Mouse (Mus musculus) liver, adult 2 months (tissue): ENCODE results near the gene Gm38392. TPM values are rescaled to one million over a fixed set of nuclear protein-coding genes. Genes with fewer than 3 reads are reported as not detected.

Experiments used
- DNase-seq: peaks from one replicate; pipeline ENCODE4 v3.0.0-alpha.2; 2011; ENCODE audit warnings: low read depth, low spot score; ENCODE audit errors: extremely low read depth
- H3K27ac ChIP-seq: fragments of 200-500 bp; replicated peaks from 2 replicates; pipeline ENCODE4 v1.5.1; 2012; ENCODE audit warnings: low read depth, mild to moderate bottlenecking, control low read depth, inconsistent platforms, low read length; ENCODE audit not compliant: insufficient read depth
- H3K27me3 ChIP-seq: fragments of 200-500 bp; 2 replicates; pipeline ENCODE4 v1.6.1; 2012; ENCODE audit warnings: mild to moderate bottlenecking, moderate library complexity, low read length, inconsistent platforms; ENCODE audit not compliant: control insufficient read depth, insufficient read depth
- H3K36me3 ChIP-seq: fragments of 200-500 bp; 2 replicates; pipeline ENCODE4 v1.6.1; 2012; ENCODE audit warnings: low read length, inconsistent platforms; ENCODE audit not compliant: control insufficient read depth, insufficient read depth
- H3K4me1 ChIP-seq: fragments of 200-500 bp; 2 replicates; pipeline ENCODE4 v1.6.1; 2011; ENCODE audit warnings: low read length; ENCODE audit not compliant: control insufficient read depth, insufficient read depth
- H3K4me3 ChIP-seq: fragments of 200-500 bp; 2 replicates; pipeline ENCODE4 v1.5.1; 2011; ENCODE audit warnings: low read depth, mild to moderate bottlenecking, control low read depth, low read length, moderate library complexity; ENCODE audit not compliant: insufficient read depth
- H3K79me2 ChIP-seq: fragments of 200-500 bp; 2 replicates; pipeline ENCODE4 v1.6.1; 2012; ENCODE audit warnings: inconsistent platforms, mild to moderate bottlenecking, low read length, moderate library complexity; ENCODE audit not compliant: control insufficient read depth, insufficient read depth
- H3K9ac ChIP-seq: fragments of 200-500 bp; 2 replicates; pipeline ENCODE4 v1.6.1; 2012; ENCODE audit warnings: low read depth, mild to moderate bottlenecking, control low read depth, inconsistent platforms, low read length
- CTCF ChIP-seq: fragments of 200-500 bp; IDR thresholded peaks from 2 replicates; pipeline ENCODE4 v1.5.1; 2011; ENCODE audit warnings: low read depth, low read length, control low read depth
- POLR2A ChIP-seq: fragments of 200-500 bp; IDR thresholded peaks from 2 replicates; pipeline ENCODE4 v1.6.1; 2011; ENCODE audit warnings: low read length, control low read depth; ENCODE audit not compliant: insufficient read depth; ENCODE audit errors: extremely low read depth
- WGBS: fragments of 180-500 bp; shearing (Covaris S2); methylation state at CpG from one replicate; pipeline ENCODE4 v1.1.7; 2018; 5-methylcytosine and 5-hydroxymethylcytosine counted together
- polyA plus RNA-seq: library from polyadenylated mRNA; depleted of rRNA; stranded (reverse); fragments of >200 nt; gene quantifications from 2 replicates; pipeline ENCODE4 v1.2.3, GENCODE M21; 2012
- total RNA-seq: library from RNA; depleted of rRNA; stranded (reverse); fragments of >200 nt; gene quantifications from 2 replicates; pipeline ENCODE4 v1.2.3, GENCODE M21; 2014

Gene Gm38392
- total and polyA plus RNA-seq, 2 experiments, result not detected

DNA sequence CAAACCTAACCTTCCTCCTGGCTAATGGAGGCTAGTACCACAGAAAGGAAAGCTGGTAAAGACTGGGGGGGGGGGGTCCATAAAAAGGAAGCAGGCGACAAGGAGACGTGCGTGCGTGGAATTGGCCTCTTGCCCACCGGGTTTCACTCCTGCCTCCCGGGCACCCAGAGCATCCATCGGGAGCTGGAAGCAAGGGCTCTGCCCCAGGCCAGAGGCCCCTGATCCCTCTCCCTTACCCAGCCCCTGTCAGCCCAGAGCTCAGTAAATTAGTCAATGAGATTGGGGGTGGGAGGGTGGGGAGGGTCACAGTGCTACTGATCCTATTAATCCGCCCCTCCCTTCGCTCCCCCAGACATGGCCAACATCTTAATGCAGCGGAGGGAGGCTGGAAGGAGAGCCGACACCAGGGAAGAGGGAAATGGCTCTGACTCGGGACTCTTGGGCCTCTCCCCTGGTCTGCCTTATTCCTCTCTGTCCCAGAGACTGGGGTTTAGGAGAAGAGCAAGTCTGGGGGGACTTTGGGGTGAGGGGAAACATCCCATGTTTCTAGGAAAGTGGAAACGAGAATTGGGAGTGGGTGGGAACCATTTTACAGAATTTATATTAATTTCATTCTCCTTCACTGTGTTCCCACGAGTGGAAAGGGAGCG, 79.4 kb downstream of the Gm38392 start:
- H3K27me3 ChIP-seq, result peaks cover 29% of the 10 kb centered on the region
- 10% methylated on average over 15 of the region's 15 CpGs for WGBS
- H3K79me2 ChIP-seq, result no peaks in the 10 kb centered on the region
- no peak overlapping the region for H3K9ac ChIP-seq
- H3K27ac ChIP-seq, result no peak overlapping the region
- no peaks in the 10 kb centered on the region for H3K4me1 ChIP-seq
- TF ChIP-seq POLR2A, result no peak
- TF ChIP-seq CTCF, result no peak
- no peak for DNase-seq
- H3K36me3 ChIP-seq, result no peaks in the 10 kb centered on the region
- no peak overlapping the region for H3K4me3 ChIP-seq

DNA sequence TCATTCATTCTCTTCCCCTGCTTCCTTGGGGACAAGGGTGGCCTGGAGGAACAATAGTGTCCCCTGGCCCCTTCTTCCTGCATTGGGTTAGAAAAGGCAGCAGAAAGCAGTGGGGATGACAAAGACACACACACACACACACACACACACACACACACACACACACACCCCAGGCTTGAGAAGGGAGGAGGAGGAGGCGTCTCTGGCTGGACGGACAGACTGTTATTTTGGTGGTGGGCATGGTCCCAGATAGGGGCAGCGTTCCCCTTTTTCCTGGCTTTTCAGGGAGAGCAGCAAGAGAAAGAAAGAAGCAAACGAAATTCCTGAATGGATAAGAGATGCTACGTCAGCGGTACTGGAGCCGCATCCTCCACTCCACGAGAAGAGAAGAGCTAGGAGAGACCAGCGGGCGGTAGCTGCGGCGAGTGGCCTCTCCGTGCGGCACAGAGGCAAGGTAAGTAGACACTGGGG, 80.1 kb downstream of the Gm38392 start:
- H3K36me3 ChIP-seq, result no peaks in the 10 kb centered on the region
- 6% methylated on average over 14 of the region's 14 CpGs for WGBS
- no peaks in the 10 kb centered on the region for H3K4me1 ChIP-seq
- TF ChIP-seq POLR2A (no peak), CTCF (no peak)
- no peak overlapping the region for H3K9ac ChIP-seq
- no peak for DNase-seq
- H3K27ac ChIP-seq, result no peak overlapping the region
- peaks cover 29% of the 10 kb centered on the region for H3K27me3 ChIP-seq
- H3K79me2 ChIP-seq, result no peaks in the 10 kb centered on the region
- no peak overlapping the region for H3K4me3 ChIP-seq

DNA sequence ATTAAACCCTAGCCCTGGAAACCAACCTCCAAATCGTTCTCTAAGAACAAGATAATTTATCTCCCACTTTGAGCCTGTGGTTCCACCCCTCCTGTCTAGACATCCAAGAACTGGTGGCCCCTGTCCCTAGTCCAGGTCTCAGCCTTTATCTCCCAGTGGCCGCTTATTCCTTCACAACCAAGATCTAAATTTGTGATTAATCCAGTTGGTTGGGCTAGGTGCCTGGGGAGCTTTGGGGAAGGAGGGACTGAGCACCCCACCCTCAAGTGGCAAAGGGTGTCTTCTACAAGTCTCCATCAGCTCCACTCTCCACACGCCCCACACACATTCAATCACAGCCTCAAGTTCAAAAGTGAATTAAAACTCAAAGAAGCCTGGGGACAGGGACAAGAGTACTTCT, 80.5 kb downstream of the Gm38392 start:
- Histone ChIP-seq H3K79me2 (no peaks in the 10 kb centered on the region), H3K27me3 (peaks cover 32% of the 10 kb centered on the region), H3K9ac (no peak overlapping the region), H3K4me1 (no peaks in the 10 kb centered on the region), H3K27ac (no peak overlapping the region), H3K4me3 (no peak overlapping the region), H3K36me3 (no peaks in the 10 kb centered on the region)
- TF ChIP-seq CTCF, result no peak
- no peak for TF ChIP-seq POLR2A
- DNase-seq, result no peak
- 18% methylated on average over 3 of the region's 3 CpGs for WGBS

DNA sequence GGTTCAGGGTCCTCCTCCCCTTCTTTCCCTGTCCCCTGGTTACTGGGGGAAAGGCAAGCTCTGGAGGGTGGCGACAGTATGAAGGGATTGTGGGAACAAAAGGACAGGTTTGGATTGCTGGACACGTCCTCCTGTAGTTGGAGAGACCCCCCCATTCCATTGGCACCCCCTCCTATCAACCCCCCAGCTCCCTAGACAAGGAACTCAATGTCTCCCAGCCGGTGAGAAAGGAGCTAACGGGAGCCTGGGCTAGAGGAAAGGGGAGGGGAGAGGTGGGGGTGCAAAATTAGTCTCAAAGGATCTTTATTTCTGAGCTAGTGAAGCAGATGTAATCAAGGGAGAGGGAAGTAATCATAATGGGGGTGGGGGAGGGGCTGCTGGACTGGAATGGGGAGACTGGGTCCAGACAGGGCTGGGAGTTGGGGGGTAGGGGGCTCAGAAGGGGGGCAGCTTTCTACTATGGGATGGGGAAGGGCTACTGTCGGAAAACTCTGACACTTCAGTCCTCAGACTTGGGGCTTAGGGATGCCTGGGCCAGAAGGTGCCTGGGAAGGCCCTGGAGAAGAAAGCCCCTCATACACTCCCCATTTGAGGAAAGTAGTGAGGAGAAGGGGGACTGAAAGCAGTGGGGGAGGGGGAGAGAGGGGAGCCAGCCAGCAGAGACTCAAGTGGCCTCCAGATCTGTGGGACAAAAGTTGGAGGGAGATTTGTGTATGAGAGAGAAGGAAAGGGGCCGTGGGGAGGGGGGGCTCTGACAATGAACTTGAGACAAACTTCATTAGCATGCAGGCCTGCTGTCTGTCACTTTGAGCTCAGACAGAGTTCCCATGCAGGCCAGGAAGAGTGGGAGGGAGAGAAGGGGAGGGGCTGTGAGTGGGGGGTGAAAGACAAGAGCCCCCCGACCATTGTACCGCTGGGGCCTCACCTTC, 81.2 kb downstream of the Gm38392 start:
- Histone ChIP-seq H3K27me3 (peaks cover 35% of the 10 kb centered on the region), H3K4me1 (no peaks in the 10 kb centered on the region), H3K79me2 (no peaks in the 10 kb centered on the region), H3K36me3 (no peaks in the 10 kb centered on the region), H3K9ac (no peak overlapping the region), H3K27ac (no peak overlapping the region), H3K4me3 (no peak overlapping the region)
- TF ChIP-seq CTCF, result no peak
- no peak for TF ChIP-seq POLR2A
- no peak for DNase-seq
- WGBS, result 10% methylated on average over 8 of the region's 8 CpGs

DNA sequence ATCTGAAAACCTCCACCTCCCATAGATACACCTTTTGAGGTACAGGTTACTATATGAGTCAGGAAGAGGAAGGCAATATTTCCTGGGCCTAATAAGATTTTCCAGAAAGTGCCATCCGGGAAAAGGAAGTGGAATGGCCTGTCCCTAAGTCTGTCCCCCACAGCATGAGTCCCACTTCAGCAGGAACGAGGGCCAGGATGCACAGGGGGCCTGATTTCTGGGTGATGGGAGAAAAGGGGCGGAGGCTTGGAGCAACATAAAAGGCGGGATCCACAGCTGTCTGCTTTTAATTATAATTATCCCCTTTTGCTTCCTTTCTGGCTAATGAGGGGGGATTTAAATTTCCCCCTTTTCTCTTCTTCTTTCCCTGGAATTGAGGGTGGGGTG, 81.8 kb downstream of the Gm38392 start:
- TF ChIP-seq POLR2A, result no peak
- no peak for TF ChIP-seq CTCF
- H3K4me3 ChIP-seq, result no peak overlapping the region
- 19% methylated on average over 4 of the region's 4 CpGs for WGBS
- no peaks in the 10 kb centered on the region for H3K79me2 ChIP-seq
- H3K4me1 ChIP-seq, result no peaks in the 10 kb centered on the region
- H3K36me3 ChIP-seq, result no peaks in the 10 kb centered on the region
- peaks cover 41% of the 10 kb centered on the region for H3K27me3 ChIP-seq
- no peak overlapping the region for H3K27ac ChIP-seq
- no peak overlapping the region for H3K9ac ChIP-seq
- DNase-seq, result no peak

DNA sequence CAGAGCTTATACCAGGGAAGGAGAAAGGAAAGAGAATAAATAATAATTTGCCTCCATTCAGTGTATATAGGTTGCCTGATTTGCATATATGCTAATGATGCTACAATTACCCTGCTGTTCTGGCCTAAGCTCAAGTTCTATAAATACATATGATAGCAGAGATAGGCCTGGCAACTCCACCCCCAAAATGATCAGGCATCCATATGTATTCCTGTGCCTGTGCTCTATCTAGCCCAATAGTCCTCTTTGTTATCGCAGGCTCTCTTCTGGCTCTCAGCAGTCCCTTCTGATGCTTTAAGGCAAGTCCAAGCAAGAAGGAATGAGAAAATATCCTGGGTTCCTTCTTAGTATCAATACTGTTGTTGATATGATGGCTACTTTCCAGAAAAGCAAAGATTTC, 82.3 kb downstream of the Gm38392 start:
- no peak for DNase-seq
- WGBS, result 47% methylated on average over 1 of the region's 1 CpGs
- Histone ChIP-seq H3K4me3 (no peak overlapping the region), H3K36me3 (no peaks in the 10 kb centered on the region), H3K79me2 (no peaks in the 10 kb centered on the region), H3K4me1 (no peaks in the 10 kb centered on the region), H3K9ac (no peak overlapping the region), H3K27ac (no peak overlapping the region), H3K27me3 (peaks cover 39% of the 10 kb centered on the region)
- TF ChIP-seq POLR2A (no peak), CTCF (no peak)
